Mouse (Mus musculus) embryonic facial prominence, embryonic 11.5 days (tissue): Measurements from ENCODE around the gene Rps13. TPM values are rescaled to one million over a fixed set of nuclear protein-coding genes. Genes with fewer than 3 reads are reported as not detected.

Source experiments
- ATAC-seq: fragments of 200-750 bp; cut with Nextera tagmentation; replicated peaks from 2 replicates; pipeline ENCODE4 v1.8.0; 2017; ENCODE audit warnings: low read depth; ENCODE audit not compliant: insufficient number of reproducible peaks, low FRiP score, low TSS enrichment
- DNase-seq: peaks from one replicate; pipeline ENCODE4 v3.0.0-alpha.2; 2015; ENCODE audit warnings: low spot score
- H3K27ac ChIP-seq: fragments of 300-500 bp; sonication (generic); replicated peaks from 2 replicates; pipeline ENCODE4 v1.5.1; 2014; ENCODE audit warnings: mild to moderate bottlenecking, low read depth, low read length, control low read depth
- H3K27me3 ChIP-seq: fragments of 300-500 bp; sonication (generic); 2 replicates; pipeline ENCODE4 v1.6.1; 2014; ENCODE audit warnings: mild to moderate bottlenecking, low read length, moderate library complexity, mixed read lengths; ENCODE audit not compliant: control insufficient read depth, insufficient read depth
- H3K36me3 ChIP-seq: fragments of 300-500 bp; sonication (generic); replicated peaks from 2 replicates; pipeline ENCODE4 v1.6.1; 2014; ENCODE audit warnings: low read depth, mild to moderate bottlenecking, low read length, moderate library complexity, mixed read lengths; ENCODE audit not compliant: control insufficient read depth, insufficient read depth
- H3K4me1 ChIP-seq: fragments of 300-500 bp; sonication (generic); 2 replicates; pipeline ENCODE4 v1.6.1; 2014; ENCODE audit warnings: low read length, mixed read lengths; ENCODE audit not compliant: control insufficient read depth, insufficient read depth
- H3K4me2 ChIP-seq: fragments of 300-500 bp; sonication (generic); 2 replicates; pipeline ENCODE4 v1.6.1; 2014; ENCODE audit warnings: low read depth, mild to moderate bottlenecking, control low read depth, low read length, moderate library complexity
- H3K4me3 ChIP-seq: fragments of 300-500 bp; sonication (generic); 2 replicates; pipeline ENCODE4 v1.5.1; 2014; ENCODE audit warnings: low read depth, low read length, control low read depth
- H3K9ac ChIP-seq: fragments of 300-500 bp; sonication (generic); replicated peaks from 2 replicates; pipeline ENCODE4 v1.6.1; 2014; ENCODE audit warnings: mild to moderate bottlenecking, control low read depth, low read length
- H3K9me3 ChIP-seq: fragments of 300-500 bp; sonication (generic); replicated peaks from 2 replicates; pipeline ENCODE4 v1.6.1; 2016; ENCODE audit warnings: mild to moderate bottlenecking, low read length, inconsistent platforms, mixed read lengths; ENCODE audit not compliant: control insufficient read depth
- WGBS: fragments of 180-500 bp; shearing (Covaris S2); extraction: QIAGEN DNeasy Blood & Tissue Kit; methylation state at CpG from one replicate; pipeline ENCODE4 v1.1.7; 2014; 5-methylcytosine and 5-hydroxymethylcytosine counted together
- polyA plus RNA-seq: library from polyadenylated mRNA; unstranded; fragments of >200 nt; fragmentation: Nextera tagmentation; extraction: Ambion mirVana; gene quantifications from 2 replicates; pipeline ENCODE4 v1.2.1, GENCODE M21; 2014

Gene Rps13
- polyA plus RNA-seq, 1 experiment from 2014 or later, result 785 TPM

- peak overlapping the region; percentile 99 for H3K4me2 ChIP-seq
- peak overlapping the region; percentile 74 for H3K4me3 ChIP-seq
- DNase-seq, result no peak
- peaks cover 6% of the 10 kb centered on the region; the same call in 1 of the 2 replicates for H3K4me1 ChIP-seq
- H3K27me3 ChIP-seq, result peaks cover 5% of the 10 kb centered on the region; the same call in 1 of the 2 replicates
- ATAC-seq, result no peak
- no peaks in the 10 kb centered on the region for H3K9me3 ChIP-seq
- no peak overlapping the region for H3K9ac ChIP-seq
- no peaks in the 10 kb centered on the region for H3K36me3 ChIP-seq
- no peak overlapping the region for H3K27ac ChIP-seq
- 14% methylated on average over 5 of the region's 5 CpGs for WGBS
These were observed 27.4 kb downstream of the Rps13 start for GRCm38 (mm10) chr7:116306601-116307000.

GRCm38 (mm10) chr7:116301661-116302311 is 32.2 kb downstream of the Rps13 start:
- Histone ChIP-seq H3K9ac (no peak overlapping the region), H3K4me1 (no peaks in the 10 kb centered on the region), H3K9me3 (no peaks in the 10 kb centered on the region), H3K4me3 (no peak overlapping the region), H3K4me2 (no peak overlapping the region), H3K27ac (no peak overlapping the region), H3K36me3 (no peaks in the 10 kb centered on the region), H3K27me3 (no peaks in the 10 kb centered on the region)
- WGBS, result 92% methylated on average over 5 of the region's 5 CpGs
- DNase-seq, result no peak
- ATAC-seq, result no peak

- Histone ChIP-seq H3K36me3 (no peaks in the 10 kb centered on the region), H3K27ac (no peak overlapping the region), H3K9me3 (no peaks in the 10 kb centered on the region), H3K4me3 (no peak overlapping the region), H3K27me3 (no peaks in the 10 kb centered on the region), H3K4me2 (no peak overlapping the region), H3K4me1 (no peaks in the 10 kb centered on the region), H3K9ac (no peak overlapping the region)
- 76% methylated on average over 4 of the region's 4 CpGs for WGBS
- DNase-seq (no peak), ATAC-seq (no peak)
These were observed 32.9 kb downstream of the Rps13 start for GRCm38 (mm10) chr7:116301144-116301543.

GRCm38 (mm10) chr7:116298851-116299250 is 35.1 kb downstream of the Rps13 start:
- Histone ChIP-seq H3K4me2 (no peak overlapping the region), H3K4me3 (no peak overlapping the region), H3K36me3 (no peaks in the 10 kb centered on the region), H3K4me1 (peaks cover 3% of the 10 kb centered on the region; the same call in 1 of the 2 replicates), H3K27me3 (no peaks in the 10 kb centered on the region), H3K27ac (no peak overlapping the region), H3K9ac (no peak overlapping the region), H3K9me3 (no peaks in the 10 kb centered on the region)
- no peak for ATAC-seq
- no peak for DNase-seq
- WGBS, result 89% methylated on average over 2 of the region's 2 CpGs

GRCm38 (mm10) chr7:116298389-116298788 is 35.6 kb downstream of the Rps13 start:
- Histone ChIP-seq H3K27ac (no peak overlapping the region), H3K27me3 (no peaks in the 10 kb centered on the region), H3K36me3 (no peaks in the 10 kb centered on the region), H3K4me3 (no peak overlapping the region), H3K9ac (no peak overlapping the region), H3K9me3 (no peaks in the 10 kb centered on the region), H3K4me1 (peaks cover 3% of the 10 kb centered on the region; the same call in 1 of the 2 replicates), H3K4me2 (no peak overlapping the region)
- ATAC-seq, result no peak
- DNase-seq, result no peak
- 79% methylated on average over 10 of the region's 10 CpGs for WGBS

GRCm38 (mm10) chr7:116294961-116295360 is 39.0 kb downstream of the Rps13 start:
- Histone ChIP-seq H3K4me1 (peaks cover 3% of the 10 kb centered on the region; the same call in 1 of the 2 replicates), H3K36me3 (no peaks in the 10 kb centered on the region), H3K9me3 (no peaks in the 10 kb centered on the region), H3K27ac (no peak overlapping the region), H3K4me2 (no peak overlapping the region), H3K27me3 (no peaks in the 10 kb centered on the region), H3K4me3 (no peak overlapping the region), H3K9ac (peak overlapping the region; percentile 13; the same call in 1 of the 2 replicates)
- DNase-seq (peak; percentile 43), ATAC-seq (no peak)
- WGBS, result 60% methylated on average over 3 of the region's 3 CpGs

- Histone ChIP-seq H3K4me2 (no peak overlapping the region), H3K9me3 (no peaks in the 10 kb centered on the region), H3K9ac (no peak overlapping the region), H3K4me1 (peaks cover 3% of the 10 kb centered on the region; the same call in 1 of the 2 replicates), H3K27me3 (no peaks in the 10 kb centered on the region), H3K36me3 (no peaks in the 10 kb centered on the region), H3K4me3 (no peak overlapping the region), H3K27ac (no peak overlapping the region)
- DNase-seq (no peak), ATAC-seq (no peak)
- 21% methylated on average over 5 of the region's 5 CpGs for WGBS
These were observed 41.6 kb downstream of the Rps13 start for GRCm38 (mm10) chr7:116292377-116292776.

- DNase-seq, result no peak
- no peak for ATAC-seq
- Histone ChIP-seq H3K4me3 (no peak overlapping the region), H3K4me1 (peaks cover 3% of the 10 kb centered on the region), H3K9me3 (no peaks in the 10 kb centered on the region), H3K27ac (no peak overlapping the region), H3K36me3 (no peaks in the 10 kb centered on the region), H3K9ac (no peak overlapping the region), H3K27me3 (no peaks in the 10 kb centered on the region), H3K4me2 (no peak overlapping the region)
- 86% methylated on average over 1 of the region's 1 CpGs for WGBS
These were observed 43.4 kb downstream of the Rps13 start for GRCm38 (mm10) chr7:116290559-116290958.
